Mouse (Mus musculus): Measurements from ENCODE around the gene Cacng7.

The Cacng7 gene

GRCm38 (mm10) chr7:3303276-3303781 is 29.4 kb upstream of the Cacng7 start:
- peak; percentile 43 to 48 for DNase-seq

GRCm38 (mm10) chr7:3303789-3304188 is 29.0 kb upstream of the Cacng7 start:
- DNase-seq, result no peak

GRCm38 (mm10) chr7:3304298-3304697 is 28.5 kb upstream of the Cacng7 start:
- DNase-seq, result peak; percentile 61 to 66

- DNase-seq, result no peak
Observed at GRCm38 (mm10) chr7:3306400-3306799, 26.4 kb upstream of the Cacng7 start.

- no peak for DNase-seq
Observed at GRCm38 (mm10) chr7:3308646-3309045, 24.1 kb upstream of the Cacng7 start.

- no peak for DNase-seq
Observed at GRCm38 (mm10) chr7:3310233-3310632, 22.5 kb upstream of the Cacng7 start.

GRCm38 (mm10) chr7:3313571-3313970 is 19.2 kb upstream of the Cacng7 start:
- no peak for DNase-seq

- no peak for DNase-seq
Observed at GRCm38 (mm10) chr7:3314121-3314520, 18.6 kb upstream of the Cacng7 start.

GRCm38 (mm10) chr7:3317704-3318103 is 15.1 kb upstream of the Cacng7 start:
- no peak for DNase-seq

- no peak for DNase-seq
Observed at GRCm38 (mm10) chr7:3320856-3321255, 11.9 kb upstream of the Cacng7 start.

- no peak for DNase-seq
Observed at GRCm38 (mm10) chr7:3323826-3324225, 8.9 kb upstream of the Cacng7 start.

- DNase-seq, result no peak
Observed at GRCm38 (mm10) chr7:3327961-3328360, 4.8 kb upstream of the Cacng7 start.

- peak; percentile 46 to 77 for DNase-seq
Observed at GRCm38 (mm10) chr7:3329776-3330546, 2.8 kb upstream of the Cacng7 start.

GRCm38 (mm10) chr7:3331171-3331570 is 1.6 kb upstream of the Cacng7 start:
- no peak for DNase-seq

GRCm38 (mm10) chr7:3331581-3332223 is 1.1 kb upstream of the Cacng7 start:
- DNase-seq, result peak in 1 of 2 experiments; percentile 9

GRCm38 (mm10) chr7:3332224-3332615 is 535 bp upstream of the Cacng7 start:
- no peak for DNase-seq

GRCm38 (mm10) chr7:3333542-3333941 is 787 bp downstream of the Cacng7 start:
- DNase-seq, result no peak

- no peak for DNase-seq
Observed at GRCm38 (mm10) chr7:3336412-3336811, 3.7 kb downstream of the Cacng7 start.

GRCm38 (mm10) chr7:3338286-3338935 is 5.7 kb downstream of the Cacng7 start:
- no peak for DNase-seq

- DNase-seq, result no peak
Observed at GRCm38 (mm10) chr7:3339010-3339409, 6.3 kb downstream of the Cacng7 start.

- no peak for DNase-seq
Observed at GRCm38 (mm10) chr7:3343861-3344260, 11.1 kb downstream of the Cacng7 start.

- no peak for DNase-seq
Observed at GRCm38 (mm10) chr7:3345301-3345700, 12.5 kb downstream of the Cacng7 start.

Measured in spleen, adult 18-20 months (tissue).